Mouse (Mus musculus) neural tube, embryonic 11.5 days (tissue): ENCODE data around the gene Coasy. TPM values are rescaled to one million over a fixed set of nuclear protein-coding genes. Genes with fewer than 3 reads are reported as not detected.

Experiments
- ATAC-seq: fragments of 200-750 bp; cut with Nextera tagmentation; 2 replicates; pipeline ENCODE4 v1.8.0; 2017; ENCODE audit warnings: moderate number of reproducible peaks, mild to moderate bottlenecking, moderate TSS enrichment, moderate library complexity; ENCODE audit not compliant: insufficient read depth, low FRiP score, low TSS enrichment
- DNase-seq: peaks from one replicate; pipeline ENCODE4 v3.0.0-alpha.2; 2015; ENCODE audit warnings: low spot score
- H3K27ac ChIP-seq: fragments of 300-500 bp; sonication (generic); 2 replicates; pipeline ENCODE4 v1.5.1; 2014; ENCODE audit warnings: low read depth, mild to moderate bottlenecking, low read length
- H3K27me3 ChIP-seq: fragments of 300-500 bp; sonication (generic); 2 replicates; pipeline ENCODE4 v1.6.1; 2014; ENCODE audit warnings: mild to moderate bottlenecking, low read length, mixed read lengths; ENCODE audit not compliant: control insufficient read depth, insufficient read depth
- H3K36me3 ChIP-seq: fragments of 300-500 bp; sonication (generic); 2 replicates; pipeline ENCODE4 v1.6.1; 2014; ENCODE audit warnings: mild to moderate bottlenecking, low read length, moderate library complexity, mixed read lengths; ENCODE audit not compliant: control insufficient read depth, insufficient read depth
- H3K4me1 ChIP-seq: fragments of 300-500 bp; sonication (generic); 2 replicates; pipeline ENCODE4 v1.6.1; 2014; ENCODE audit warnings: low read length, mixed read lengths; ENCODE audit not compliant: control insufficient read depth, insufficient read depth
- H3K4me2 ChIP-seq: fragments of 300-500 bp; sonication (generic); 2 replicates; pipeline ENCODE4 v1.6.1; 2014; ENCODE audit warnings: low read depth, mild to moderate bottlenecking, moderate library complexity
- H3K4me3 ChIP-seq: fragments of 300-500 bp; sonication (generic); 2 replicates; pipeline ENCODE4 v1.5.1; 2014; ENCODE audit warnings: low read depth, low read length
- H3K9ac ChIP-seq: fragments of 300-500 bp; sonication (generic); 2 replicates; pipeline ENCODE4 v1.6.1; 2014; ENCODE audit warnings: mild to moderate bottlenecking, low read length
- H3K9me3 ChIP-seq: fragments of 300-500 bp; sonication (generic); 2 replicates; pipeline ENCODE4 v1.6.1; 2016; ENCODE audit warnings: low read length; ENCODE audit not compliant: control insufficient read depth
- WGBS: fragments of 180-500 bp; shearing (Covaris S2); extraction: QIAGEN DNeasy Blood & Tissue Kit; methylation state at CpG from one replicate; pipeline ENCODE4 v1.1.7; 2014; 5-methylcytosine and 5-hydroxymethylcytosine counted together
- polyA plus RNA-seq: library from polyadenylated mRNA; unstranded; fragments of >200 nt; fragmentation: Nextera tagmentation; extraction: Ambion mirVana; gene quantifications from 2 replicates; pipeline ENCODE4 v1.2.1, GENCODE M21; 2014

Coasy gene
- polyA plus RNA-seq, result 55.5 and 55.9 TPM in 2 replicates

DNA sequence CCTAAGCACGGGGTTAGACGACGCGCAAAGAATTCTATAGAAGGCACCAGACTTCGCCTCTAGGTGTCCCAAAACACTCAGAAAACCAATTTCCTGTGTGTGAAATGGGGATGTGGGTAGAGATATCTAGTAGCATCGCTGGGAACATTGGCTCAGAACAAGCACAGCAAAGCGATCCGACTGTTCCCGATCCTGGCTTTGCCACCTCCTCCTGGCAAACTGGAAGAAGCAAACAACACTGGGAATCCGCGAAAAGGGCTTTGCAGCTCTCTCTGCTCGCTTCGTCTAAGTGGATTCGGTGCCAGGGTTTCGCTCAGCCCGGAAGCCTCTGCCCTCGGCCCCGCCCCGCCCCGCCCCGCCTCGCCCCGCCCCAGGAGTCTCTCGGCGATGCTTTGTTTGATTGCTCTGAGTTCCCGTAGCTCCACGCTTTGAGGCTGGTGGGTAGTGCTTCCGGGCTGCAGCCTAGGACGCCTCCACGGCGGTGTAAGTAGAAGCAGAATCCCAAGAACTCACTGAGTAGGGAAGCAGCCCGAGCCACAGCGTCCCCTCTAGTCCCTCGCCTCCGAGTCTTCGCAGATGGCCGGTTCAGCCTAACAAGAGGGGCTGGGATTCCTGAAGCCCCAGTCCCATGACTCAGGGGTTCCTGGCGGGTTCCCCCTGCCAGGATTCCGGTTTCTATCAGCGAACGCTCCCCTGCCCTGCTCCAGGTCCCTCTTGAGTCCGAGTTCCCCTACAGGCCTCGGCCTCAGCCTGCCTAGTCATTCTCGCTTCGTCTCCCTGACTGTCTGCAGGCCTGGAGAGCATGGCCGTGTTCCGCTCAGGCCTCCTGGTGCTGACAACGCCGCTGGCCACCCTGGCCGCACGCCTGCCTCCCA lies at the start of gene Coasy:
Gene Coasy, plus strand, starts transcription at position 358 of the 875 bp plus-strand sequence.
- WGBS, result under 1% methylated on average over 51 of the region's 51 CpGs
- Histone ChIP-seq H3K4me2 (peak within 1 kb of the TSS; percentile 98), H3K27ac (peak within 1 kb of the TSS; percentile 87), H3K4me3 (peak within 1 kb of the TSS; percentile 85), H3K9me3 (no peaks in the 10 kb centered on the region), H3K36me3 (no peaks in the 10 kb centered on the region), H3K27me3 (peaks cover 39% of the 10 kb centered on the region), H3K9ac (peak within 1 kb of the TSS; percentile 89), H3K4me1 (peaks cover 20% of the 10 kb centered on the region)
- DNase-seq (peak; percentile 89), ATAC-seq (peak; percentile 79)

DNA sequence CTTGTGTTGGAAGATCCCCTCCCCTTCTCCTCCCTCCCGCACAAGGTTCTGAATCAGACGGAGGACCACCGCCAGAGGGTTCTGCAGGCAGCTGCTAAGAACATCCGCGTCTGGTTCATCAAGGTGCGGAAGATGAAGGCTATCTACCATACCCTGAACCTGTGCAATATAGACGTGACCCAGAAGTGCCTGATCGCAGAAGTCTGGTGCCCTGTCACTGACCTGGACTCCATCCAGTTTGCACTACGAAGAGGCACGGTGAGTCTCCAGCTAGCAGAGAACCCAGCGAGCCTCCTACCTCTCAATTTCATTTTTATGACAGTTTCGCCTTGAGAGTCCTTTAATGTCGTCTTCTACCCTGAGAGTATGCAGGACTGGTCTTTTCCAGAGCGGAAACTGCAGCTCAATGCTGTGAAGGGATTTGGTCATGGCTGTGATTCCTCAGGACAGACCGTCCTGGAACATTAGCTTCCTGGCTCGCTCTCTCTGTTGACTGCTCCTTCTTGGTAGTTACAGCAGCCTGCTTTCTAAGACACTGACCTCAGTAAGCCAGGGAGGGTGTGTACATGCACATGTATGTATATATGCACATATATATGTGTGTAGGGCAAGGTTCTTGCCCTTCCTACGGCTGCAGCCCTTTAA lies 48.4 kb upstream of the Coasy start:
- Histone ChIP-seq H3K4me1 (no peaks in the 10 kb centered on the region), H3K27me3 (no peaks in the 10 kb centered on the region), H3K9ac (no peak overlapping the region), H3K9me3 (no peaks in the 10 kb centered on the region), H3K4me3 (no peak overlapping the region), H3K4me2 (no peak overlapping the region), H3K36me3 (peaks cover 7% of the 10 kb centered on the region), H3K27ac (no peak overlapping the region)
- WGBS, result 94% methylated on average over 17 of the region's 17 CpGs
- no peak for DNase-seq
- ATAC-seq, result no peak

DNA sequence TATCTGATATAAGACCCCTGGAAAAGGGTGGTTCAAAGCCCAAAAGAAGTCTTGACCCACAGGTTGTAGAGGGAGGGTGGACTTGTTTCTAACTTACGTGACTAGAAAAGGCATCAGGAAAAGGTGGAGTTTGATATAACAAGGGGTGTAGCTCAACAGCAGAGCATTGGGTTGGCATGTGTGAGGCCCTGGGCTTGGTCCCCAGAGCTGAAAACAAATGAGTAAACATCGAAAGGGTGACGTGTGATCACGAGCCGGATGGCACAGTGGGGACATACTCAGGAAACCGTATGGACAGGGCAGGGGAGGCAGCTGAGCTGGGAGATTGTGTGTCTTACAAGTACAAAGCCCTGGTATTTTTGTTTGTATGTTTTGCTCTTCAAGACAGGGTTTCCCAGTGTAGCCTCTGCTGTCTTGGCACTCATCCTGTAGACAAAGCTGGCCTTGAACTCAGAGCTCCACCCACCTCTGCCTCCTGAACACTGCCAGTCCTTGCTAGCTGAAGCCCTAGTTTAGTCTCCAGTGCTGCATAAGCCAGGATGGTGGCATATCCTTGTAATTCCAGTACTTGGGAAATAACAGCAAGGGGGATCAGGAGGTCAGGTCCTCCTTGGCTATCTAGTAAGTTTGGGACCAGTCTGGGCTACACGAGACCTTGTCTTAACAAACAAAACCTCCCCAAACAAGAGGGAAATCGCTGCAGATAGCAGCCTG lies 47.6 kb upstream of the Coasy start:
- no peaks in the 10 kb centered on the region for H3K9me3 ChIP-seq
- no peak overlapping the region for H3K27ac ChIP-seq
- no peak overlapping the region for H3K4me2 ChIP-seq
- no peak for DNase-seq
- ATAC-seq, result no peak
- no peaks in the 10 kb centered on the region for H3K4me1 ChIP-seq
- H3K27me3 ChIP-seq, result no peaks in the 10 kb centered on the region
- no peak overlapping the region for H3K9ac ChIP-seq
- WGBS, result 95% methylated on average over 8 of the region's 8 CpGs
- peaks cover 7% of the 10 kb centered on the region for H3K36me3 ChIP-seq
- no peak overlapping the region for H3K4me3 ChIP-seq

DNA sequence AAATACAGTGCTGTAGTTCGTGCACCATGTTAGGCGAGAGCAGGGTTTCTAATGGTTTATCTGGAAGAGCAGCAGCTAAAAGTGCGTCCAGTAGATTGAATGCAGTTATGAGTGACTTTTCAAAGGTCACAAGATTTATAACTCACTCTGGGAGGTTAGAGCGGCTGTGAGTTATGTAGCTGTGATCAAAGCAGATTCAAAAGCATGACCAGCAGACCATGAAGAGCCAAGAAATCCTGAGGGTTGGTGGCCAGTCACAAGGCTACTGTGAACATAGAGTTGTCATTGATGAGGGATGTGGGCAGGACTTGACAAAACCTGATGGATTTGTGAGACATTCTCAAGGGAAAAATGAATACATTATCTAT lies 47.1 kb upstream of the Coasy start:
- 87% methylated on average over 4 of the region's 4 CpGs for WGBS
- Histone ChIP-seq H3K27ac (no peak overlapping the region), H3K4me1 (no peaks in the 10 kb centered on the region), H3K27me3 (no peaks in the 10 kb centered on the region), H3K4me2 (no peak overlapping the region), H3K9ac (no peak overlapping the region), H3K9me3 (no peaks in the 10 kb centered on the region), H3K4me3 (no peak overlapping the region), H3K36me3 (peaks cover 7% of the 10 kb centered on the region)
- ATAC-seq (no peak), DNase-seq (no peak)

DNA sequence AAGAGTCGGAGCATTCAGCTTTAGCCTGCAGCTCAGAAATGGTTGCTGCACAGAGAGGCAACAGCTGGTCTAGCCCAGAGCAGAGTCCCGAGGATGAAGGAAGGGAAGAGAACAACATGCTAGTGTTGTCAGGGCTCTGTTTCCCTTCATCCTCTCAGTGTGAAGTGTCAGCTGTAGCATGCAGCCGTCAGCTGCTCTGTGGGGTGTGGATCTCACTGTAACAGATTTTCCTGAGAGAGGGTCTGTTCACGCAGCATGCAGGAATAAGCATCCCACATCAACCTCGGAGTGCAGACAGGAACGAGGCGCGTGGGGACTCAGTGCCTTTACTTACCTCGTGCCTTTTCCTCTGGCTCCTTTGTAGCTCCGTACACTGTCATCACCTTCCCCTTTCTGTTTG lies 44.6 kb upstream of the Coasy start:
- Histone ChIP-seq H3K4me3 (no peak overlapping the region), H3K36me3 (peaks cover 3% of the 10 kb centered on the region; the same call in 1 of the 2 replicates), H3K4me2 (no peak overlapping the region), H3K9ac (no peak overlapping the region), H3K9me3 (no peaks in the 10 kb centered on the region), H3K27me3 (no peaks in the 10 kb centered on the region), H3K4me1 (no peaks in the 10 kb centered on the region), H3K27ac (no peak overlapping the region)
- ATAC-seq (no peak), DNase-seq (no peak)
- 86% methylated on average over 10 of the region's 10 CpGs for WGBS

DNA sequence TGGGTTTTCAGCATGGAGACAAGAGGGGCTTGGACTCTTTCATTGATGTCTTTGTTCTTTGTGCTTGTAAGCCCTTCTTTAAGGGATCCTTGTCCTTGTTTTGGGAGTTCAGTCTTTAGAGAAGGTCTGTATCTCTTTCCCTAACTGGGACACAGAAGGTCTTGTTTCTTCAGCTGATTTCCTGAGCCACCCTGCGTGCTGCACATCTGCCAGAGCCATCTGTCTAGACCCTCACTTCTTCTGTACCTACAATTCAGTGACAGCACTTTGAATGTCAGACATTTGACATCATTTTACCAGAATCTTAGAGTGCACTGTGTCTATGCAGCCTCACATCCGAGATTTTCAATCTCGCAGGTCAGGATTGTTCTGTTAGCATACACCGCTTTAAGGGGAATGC lies 36.5 kb upstream of the Coasy start:
- H3K36me3 ChIP-seq, result peaks cover 11% of the 10 kb centered on the region
- H3K27ac ChIP-seq, result no peak overlapping the region
- ATAC-seq (no peak), DNase-seq (no peak)
- H3K27me3 ChIP-seq, result no peaks in the 10 kb centered on the region
- H3K9ac ChIP-seq, result no peak overlapping the region
- H3K4me3 ChIP-seq, result no peak overlapping the region
- H3K9me3 ChIP-seq, result no peaks in the 10 kb centered on the region
- 89% methylated on average over 4 of the region's 4 CpGs for WGBS
- no peaks in the 10 kb centered on the region for H3K4me1 ChIP-seq
- no peak overlapping the region for H3K4me2 ChIP-seq

DNA sequence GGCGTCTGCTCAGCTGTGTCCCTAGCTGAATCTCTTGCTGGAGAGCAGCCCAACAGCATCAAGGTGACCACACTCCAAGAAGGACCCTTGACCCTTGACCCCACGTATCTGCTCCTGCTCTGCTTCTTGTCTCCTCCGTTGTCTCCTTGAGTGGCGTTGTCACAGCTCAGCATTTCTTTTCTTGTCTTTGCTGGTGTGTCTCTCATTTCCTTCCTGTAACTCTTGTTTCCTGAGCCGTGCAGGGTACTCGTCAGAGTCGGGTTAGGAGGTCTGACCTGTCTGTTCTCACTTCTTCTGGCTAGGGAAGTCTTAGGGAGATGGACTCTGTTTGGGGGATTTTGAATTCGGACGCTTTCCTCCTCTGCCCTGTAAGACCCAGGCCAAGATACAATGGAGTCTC lies 35.9 kb upstream of the Coasy start:
- ATAC-seq, result no peak
- H3K27me3 ChIP-seq, result no peaks in the 10 kb centered on the region
- no peak overlapping the region for H3K4me2 ChIP-seq
- H3K4me3 ChIP-seq, result no peak overlapping the region
- H3K9me3 ChIP-seq, result no peaks in the 10 kb centered on the region
- WGBS, result 75% methylated on average over 9 of the region's 9 CpGs
- H3K9ac ChIP-seq, result no peak overlapping the region
- H3K36me3 ChIP-seq, result peaks cover 11% of the 10 kb centered on the region
- H3K27ac ChIP-seq, result no peak overlapping the region
- no peak for DNase-seq
- no peaks in the 10 kb centered on the region for H3K4me1 ChIP-seq

DNA sequence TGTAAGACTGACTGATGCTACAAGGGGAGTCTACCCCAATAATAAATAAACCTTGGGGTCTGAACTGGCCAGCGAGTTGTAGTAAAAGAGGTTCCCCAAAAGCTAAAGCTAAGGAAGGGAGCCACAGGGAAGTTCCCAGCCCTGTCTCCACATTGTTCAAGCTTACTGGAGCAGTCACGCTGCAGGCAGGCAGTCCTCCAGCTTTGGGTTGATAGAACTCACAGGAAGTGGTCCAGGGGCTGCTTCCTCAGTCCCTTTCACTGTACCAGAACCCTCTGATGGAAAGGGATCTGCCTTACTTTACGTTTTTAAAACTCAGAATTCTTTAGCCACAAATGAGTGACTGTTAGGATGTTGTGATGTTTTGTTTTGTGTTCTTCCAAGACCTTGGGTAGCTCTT lies 34.9 kb upstream of the Coasy start:
- DNase-seq, result no peak
- Histone ChIP-seq H3K4me3 (no peak overlapping the region), H3K36me3 (peaks cover 11% of the 10 kb centered on the region), H3K27ac (no peak overlapping the region), H3K9ac (no peak overlapping the region), H3K27me3 (no peaks in the 10 kb centered on the region), H3K4me1 (no peaks in the 10 kb centered on the region), H3K4me2 (no peak overlapping the region), H3K9me3 (no peaks in the 10 kb centered on the region)
- 86% methylated on average over 3 of the region's 3 CpGs for WGBS
- ATAC-seq, result no peak
